Mouse (Mus musculus) cortical plate, adult 2 months (tissue): ENCODE measurements around the gene Gm7029. TPM values are rescaled to one million over a fixed set of nuclear protein-coding genes. Genes with fewer than 3 reads are reported as not detected.
A peak's percentile ranks its signal among the peaks of the same experiment; 100 is the strongest.

Experiments
- H3K27ac ChIP-seq: fragments of 200-500 bp; 2 replicates; pipeline ENCODE4 v1.5.1; 2012; ENCODE audit warnings: low read length, control low read depth, inconsistent platforms; ENCODE audit not compliant: insufficient read depth
- H3K4me1 ChIP-seq: fragments of 200-500 bp; 2 replicates; pipeline ENCODE4 v1.6.1; 2011; ENCODE audit warnings: low read length; ENCODE audit not compliant: control insufficient read depth, insufficient read depth
- H3K4me3 ChIP-seq: fragments of 200-500 bp; 2 replicates; pipeline ENCODE4 v1.5.1; 2011; ENCODE audit warnings: mild to moderate bottlenecking, low read length, control low read depth; ENCODE audit not compliant: insufficient read depth
- CTCF ChIP-seq: fragments of 200-500 bp; IDR thresholded peaks from 2 replicates; pipeline ENCODE4 v1.5.1; 2011; ENCODE audit warnings: mild to moderate bottlenecking, control low read depth, low read length; ENCODE audit not compliant: insufficient read depth; ENCODE audit errors: extremely low read depth
- POLR2A ChIP-seq: fragments of 200-500 bp; IDR thresholded peaks from 2 replicates; pipeline ENCODE4 v1.6.1; 2011; ENCODE audit warnings: mild to moderate bottlenecking, low read length, control low read depth; ENCODE audit not compliant: insufficient read depth; ENCODE audit errors: extremely low read depth
- polyA plus RNA-seq: library from polyadenylated mRNA; depleted of rRNA; stranded (reverse); fragments of >200 nt; gene quantifications from 2 replicates; pipeline ENCODE4 v1.2.3, GENCODE M21; 2012

The Gm7029 gene
- polyA plus RNA-seq, 1 experiment: not detected

DNA sequence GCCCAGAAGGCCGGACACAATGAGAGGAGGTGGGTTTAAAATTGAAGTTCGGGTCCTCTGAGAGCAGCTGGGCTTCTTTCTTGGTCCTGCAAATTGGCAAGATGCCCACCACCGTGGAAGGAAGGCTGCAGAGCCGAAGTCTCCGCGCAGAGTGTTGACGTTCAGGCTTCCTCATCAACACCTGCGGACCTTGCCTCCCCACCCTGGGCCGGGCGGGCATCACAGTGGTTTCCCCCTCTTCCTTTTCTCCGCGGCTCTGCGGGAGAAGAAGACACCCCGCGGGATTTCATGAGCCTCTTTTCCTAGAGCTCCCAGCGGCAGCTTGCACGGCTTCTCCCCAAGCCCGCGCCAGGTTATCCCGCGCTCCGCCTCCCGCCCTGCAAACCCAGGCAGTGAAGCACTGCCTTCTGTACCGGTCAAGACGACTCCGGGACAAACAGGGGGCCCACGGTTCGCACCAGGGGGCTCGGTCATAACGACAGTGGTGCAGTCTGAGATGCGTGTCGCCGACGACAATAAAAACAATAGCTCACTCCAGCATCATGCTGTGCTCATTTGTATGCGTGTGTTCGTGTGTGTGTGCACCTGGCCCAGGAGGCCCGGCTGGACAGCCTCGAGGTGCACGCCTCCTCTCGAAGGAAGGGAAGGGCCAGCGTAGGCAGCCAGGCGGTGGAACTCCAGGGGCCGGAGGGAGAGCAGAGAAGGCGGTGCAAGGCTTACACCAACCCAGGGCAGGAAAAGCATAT is 34.9 kb downstream of the Gm7029 start:
- peak overlapping the region; percentile 33 for H3K27ac ChIP-seq
- TF ChIP-seq POLR2A: no peak
- no peak for TF ChIP-seq CTCF

DNA sequence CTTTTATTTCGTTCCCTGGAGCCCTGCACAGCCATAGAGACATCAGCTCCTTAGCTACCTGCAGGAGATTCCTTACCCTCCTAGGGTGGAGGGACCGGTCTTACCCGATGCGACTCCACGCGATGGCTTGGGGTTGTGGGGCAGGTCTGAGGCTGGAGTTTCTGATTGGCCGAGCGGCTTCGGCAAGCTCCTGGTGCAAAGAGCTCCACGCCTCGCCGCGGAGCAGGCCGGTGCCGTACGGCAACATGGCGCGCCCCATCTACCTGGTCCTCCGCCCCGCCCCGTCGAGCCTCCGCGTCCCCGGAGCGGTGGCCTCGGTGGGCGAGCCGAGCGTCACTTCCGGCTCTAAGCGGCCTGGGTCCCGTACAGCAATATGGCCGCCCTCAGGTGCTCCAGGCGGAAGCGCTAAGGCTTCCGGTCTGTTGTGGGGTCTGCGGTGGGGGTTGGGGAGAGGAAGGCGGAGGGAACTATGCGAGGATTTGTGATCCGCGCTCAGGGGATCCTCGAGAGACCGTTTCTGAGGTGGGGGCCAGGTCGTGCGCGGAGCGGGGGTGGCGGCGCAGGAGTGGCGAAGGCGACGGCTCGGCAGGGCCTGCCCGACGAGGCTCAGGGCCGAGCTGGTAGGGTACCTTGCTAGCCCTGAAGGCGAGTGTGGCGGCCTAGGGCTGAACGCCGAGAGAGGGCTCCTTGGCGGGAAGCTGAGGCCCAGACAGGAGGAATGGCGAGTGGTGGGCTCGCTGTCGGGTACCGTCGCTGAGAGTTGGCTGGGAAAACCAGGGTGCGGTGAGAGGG is 35.6 kb downstream of the Gm7029 start, which contains the start of gene Daxx:
Gene Daxx, plus strand, starts transcription at position 338 of the 792 bp plus-strand sequence.
- TF ChIP-seq CTCF: no peak
- peak; percentile 80 for TF ChIP-seq POLR2A
- H3K27ac ChIP-seq: peak within 1 kb of the TSS; percentile 79
- peaks cover 1% of the 10 kb centered on the region; the same call in 1 of the 2 replicates for H3K4me1 ChIP-seq
- H3K4me3 ChIP-seq: peak within 1 kb of the TSS; percentile 85

More for the DNA sequence above, 34.9 kb downstream of the Gm7029 start:
- H3K4me1 ChIP-seq: peaks cover 1% of the 10 kb centered on the region; the same call in 1 of the 2 replicates
- peak overlapping the region; percentile 85 for H3K4me3 ChIP-seq

DNA sequence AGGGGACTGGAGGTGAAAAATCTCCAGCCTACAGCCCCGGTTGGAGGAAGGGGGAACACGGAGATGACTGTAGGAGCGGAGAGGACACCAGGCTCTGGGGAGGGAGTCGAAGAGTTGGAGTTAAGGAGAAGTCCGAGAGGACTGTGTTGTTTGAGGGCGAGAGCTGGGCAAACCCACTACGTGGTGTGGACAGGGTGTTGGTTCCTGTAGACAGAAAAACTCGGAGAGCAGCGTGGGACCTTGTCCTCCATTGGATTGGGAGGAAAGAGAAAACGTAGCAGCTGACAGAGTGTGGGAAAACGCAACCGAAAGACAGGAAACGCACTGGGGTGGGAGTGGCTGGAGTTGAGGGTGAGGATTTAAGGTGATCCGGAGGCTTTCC is 36.2 kb downstream of the Gm7029 start:
- peak overlapping the region; percentile 85 for H3K4me3 ChIP-seq
- peaks cover 1% of the 10 kb centered on the region; the same call in 1 of the 2 replicates for H3K4me1 ChIP-seq
- TF ChIP-seq CTCF (no peak), POLR2A (no peak)
- H3K27ac ChIP-seq: peak overlapping the region; percentile 79

DNA sequence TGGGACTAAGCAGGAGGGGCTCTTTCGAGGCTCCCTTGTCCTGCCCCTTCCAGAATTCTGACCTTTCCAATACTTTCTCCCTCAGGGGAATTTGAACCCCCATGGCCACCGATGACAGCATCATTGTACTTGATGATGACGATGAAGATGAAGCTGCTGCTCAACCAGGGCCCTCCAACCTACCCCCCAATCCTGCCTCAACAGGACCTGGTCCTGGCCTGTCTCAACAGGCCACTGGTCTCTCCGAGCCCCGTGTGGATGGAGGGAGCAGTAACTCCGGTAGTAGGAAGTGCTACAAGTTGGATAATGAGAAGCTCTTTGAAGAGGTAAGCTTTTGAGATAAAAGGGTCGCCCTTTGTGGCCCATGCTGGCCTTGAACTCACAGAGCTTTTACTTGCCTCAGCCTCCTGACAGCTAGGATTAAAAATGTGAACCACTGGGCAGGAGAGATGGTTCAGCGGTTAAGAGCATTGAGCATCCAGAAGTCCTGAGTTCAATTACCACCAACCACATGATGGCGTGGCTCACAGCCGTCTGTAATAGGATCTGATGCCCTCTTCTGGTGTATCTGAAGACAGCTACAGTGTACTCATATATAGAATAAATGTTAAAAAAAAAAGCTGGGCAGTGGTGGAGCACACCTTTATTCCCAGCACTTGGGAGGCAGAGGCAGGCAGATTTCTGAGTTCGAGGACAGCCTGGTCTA is 36.9 kb downstream of the Gm7029 start:
- Histone ChIP-seq H3K27ac (no peak overlapping the region), H3K4me1 (peaks cover 1% of the 10 kb centered on the region; the same call in 1 of the 2 replicates), H3K4me3 (peak overlapping the region; percentile 85; the same call in 1 of the 2 replicates)
- no peak for TF ChIP-seq CTCF
- no peak for TF ChIP-seq POLR2A

DNA sequence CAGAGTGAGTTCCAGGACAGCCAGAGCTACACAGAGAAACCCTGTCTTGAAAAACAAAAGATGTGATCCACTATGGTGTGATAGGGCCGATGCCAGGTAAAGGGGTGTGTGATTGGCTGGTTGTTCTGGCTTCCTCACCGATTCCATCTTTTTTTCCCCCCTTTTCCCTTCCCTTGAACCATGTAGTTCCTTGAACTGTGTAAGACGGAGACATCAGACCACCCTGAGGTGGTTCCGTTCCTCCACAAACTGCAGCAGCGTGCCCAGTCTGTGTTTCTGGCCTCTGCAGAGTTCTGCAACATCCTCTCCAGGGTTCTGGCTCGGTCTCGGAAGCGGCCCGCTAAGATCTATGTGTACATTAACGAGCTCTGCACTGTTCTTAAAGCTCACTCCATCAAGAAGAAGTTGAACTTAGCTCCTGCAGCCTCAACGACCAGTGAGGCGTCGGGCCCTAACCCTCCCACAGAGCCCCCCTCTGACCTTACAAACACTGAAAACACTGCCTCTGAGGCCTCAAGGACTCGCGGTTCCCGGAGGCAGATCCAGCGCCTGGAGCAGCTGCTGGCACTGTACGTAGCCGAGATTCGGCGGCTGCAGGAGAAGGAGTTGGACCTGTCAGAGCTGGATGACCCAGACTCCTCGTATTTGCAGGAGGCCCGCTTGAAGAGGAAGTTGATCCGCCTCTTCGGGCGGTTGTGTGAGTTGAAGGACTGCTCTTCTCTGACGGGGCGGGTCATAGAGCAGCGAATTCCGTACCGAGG is 37.6 kb downstream of the Gm7029 start:
- H3K4me1 ChIP-seq: peaks cover 1% of the 10 kb centered on the region; the same call in 1 of the 2 replicates
- no peak overlapping the region for H3K4me3 ChIP-seq
- no peak overlapping the region for H3K27ac ChIP-seq
- TF ChIP-seq POLR2A (no peak), CTCF (no peak)

DNA sequence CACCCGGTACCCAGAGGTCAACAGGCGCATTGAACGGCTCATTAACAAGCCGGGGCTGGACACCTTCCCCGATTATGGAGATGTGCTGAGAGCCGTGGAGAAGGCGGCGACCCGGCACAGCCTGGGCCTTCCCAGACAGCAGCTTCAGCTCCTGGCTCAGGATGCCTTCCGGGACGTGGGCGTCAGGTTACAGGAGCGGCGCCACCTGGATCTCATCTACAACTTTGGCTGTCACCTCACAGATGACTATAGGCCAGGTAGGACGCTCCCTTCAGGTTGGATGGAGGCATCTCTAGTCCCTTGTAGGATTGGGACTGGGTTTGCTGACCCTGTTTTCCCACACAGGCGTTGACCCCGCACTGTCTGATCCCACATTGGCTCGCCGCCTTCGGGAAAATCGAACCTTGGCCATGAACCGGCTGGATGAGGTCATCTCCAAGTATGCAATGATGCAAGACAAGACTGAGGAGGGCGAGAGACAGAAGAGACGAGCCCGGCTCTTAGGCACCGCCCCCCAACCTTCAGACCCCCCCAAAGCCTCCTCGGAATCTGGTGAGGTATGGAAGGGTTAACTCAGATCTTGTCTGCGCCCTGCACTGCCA is 38.3 kb downstream of the Gm7029 start:
- Histone ChIP-seq H3K4me1 (peaks cover 1% of the 10 kb centered on the region; the same call in 1 of the 2 replicates), H3K27ac (no peak overlapping the region), H3K4me3 (no peak overlapping the region)
- TF ChIP-seq CTCF: no peak
- no peak for TF ChIP-seq POLR2A

DNA sequence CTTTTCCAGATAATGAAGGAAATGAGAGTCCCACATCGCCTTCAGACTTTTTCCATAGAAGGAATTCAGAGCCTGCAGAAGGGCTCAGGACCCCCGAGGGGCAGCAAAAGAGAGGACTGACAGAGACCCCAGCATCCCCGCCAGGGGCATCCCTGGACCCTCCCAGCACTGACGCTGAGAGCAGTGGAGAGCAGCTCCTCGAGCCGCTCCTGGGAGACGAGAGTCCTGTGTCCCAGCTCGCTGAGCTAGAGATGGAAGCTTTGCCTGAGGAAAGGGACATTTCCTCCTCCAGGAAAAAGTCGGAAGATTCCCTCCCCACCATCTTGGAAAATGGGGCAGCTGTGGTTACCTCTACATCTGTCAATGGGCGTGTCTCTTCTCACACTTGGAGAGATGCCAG is 39.6 kb downstream of the Gm7029 start:
- H3K4me3 ChIP-seq: no peak overlapping the region
- TF ChIP-seq CTCF (no peak), POLR2A (no peak)

DNA sequence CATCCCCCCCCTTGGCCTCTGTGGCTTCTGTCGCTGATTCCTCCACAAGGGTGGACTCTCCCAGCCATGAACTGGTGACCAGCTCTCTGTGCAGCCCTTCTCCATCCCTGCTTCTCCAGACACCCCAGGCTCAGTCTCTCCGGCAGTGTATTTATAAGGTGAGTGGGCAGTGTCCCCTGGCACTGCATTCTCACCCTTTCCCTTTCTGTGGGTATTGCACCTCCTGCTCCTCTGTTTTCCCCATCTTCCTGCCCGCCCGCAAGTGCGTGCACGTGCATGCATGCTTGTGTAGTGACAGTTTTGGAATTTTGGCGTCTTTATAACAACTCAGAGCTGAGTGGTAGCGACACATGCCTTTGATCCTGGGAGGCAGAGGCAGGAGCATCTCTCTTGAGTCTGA is 40.3 kb downstream of the Gm7029 start:
- peaks cover 1% of the 10 kb centered on the region; the same call in 1 of the 2 replicates for H3K4me1 ChIP-seq
- TF ChIP-seq POLR2A (no peak), CTCF (no peak)
- no peak overlapping the region for H3K27ac ChIP-seq
- no peak overlapping the region for H3K4me3 ChIP-seq

More for the DNA sequence above, 39.6 kb downstream of the Gm7029 start:
- Histone ChIP-seq H3K4me1 (peaks cover 1% of the 10 kb centered on the region; the same call in 1 of the 2 replicates), H3K27ac (no peak overlapping the region)

DNA sequence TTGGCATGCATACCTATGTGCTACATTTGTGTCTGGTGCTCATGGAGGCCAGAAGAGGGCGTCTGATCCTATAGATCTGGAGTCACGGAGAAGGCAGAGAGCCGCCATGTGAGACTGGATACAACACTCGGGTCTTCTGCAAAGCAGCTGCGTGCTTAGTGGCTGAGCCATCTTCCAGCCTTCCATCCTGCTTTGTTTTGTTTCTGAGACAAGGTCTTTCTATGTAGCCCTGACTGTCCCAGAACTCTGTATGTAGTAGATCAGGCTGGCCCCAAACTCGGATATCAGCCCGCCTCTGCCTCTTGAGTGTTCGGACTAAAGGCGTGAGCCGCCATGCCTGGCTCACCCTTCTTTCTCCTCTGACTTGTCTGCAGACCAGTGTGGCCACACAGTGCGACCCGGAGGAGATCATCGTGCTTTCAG is 41.3 kb downstream of the Gm7029 start:
- Histone ChIP-seq H3K27ac (no peak overlapping the region), H3K4me1 (peaks cover 1% of the 10 kb centered on the region; the same call in 1 of the 2 replicates), H3K4me3 (no peak overlapping the region)
- no peak for TF ChIP-seq CTCF
- no peak for TF ChIP-seq POLR2A
